Mouse (Mus musculus) cerebellum, postnatal 25 days (tissue): ENCODE data around the gene Rfc2.

Source experiments
- DNase-seq, 2 experiments: peaks; one replicate each; pipeline ENCODE4 v3.0.0; 2021; ENCODE audit warnings: mixed read lengths in 2 of 2

Gene Rfc2

GRCm38 (mm10) chr5:134581146-134581545 lies at the start of gene Rfc2:
Gene Rfc2 (plus strand): TSS chr5:134581366.
- no peak for DNase-seq

- peak; percentile 37 to 63 for DNase-seq
Measured at GRCm38 (mm10) chr5:134531585-134531984, 49.6 kb upstream of the Rfc2 start.

- DNase-seq = no peak
Measured at GRCm38 (mm10) chr5:134532417-134532816, 48.7 kb upstream of the Rfc2 start.

GRCm38 (mm10) chr5:134536036-134536435 lies 45.1 kb upstream of the Rfc2 start:
- DNase-seq = no peak

GRCm38 (mm10) chr5:134539891-134540290 lies 41.3 kb upstream of the Rfc2 start:
- peak in 1 of 2 experiments; percentile 51 for DNase-seq

- DNase-seq = no peak
Measured at GRCm38 (mm10) chr5:134540881-134541280, 40.3 kb upstream of the Rfc2 start.

GRCm38 (mm10) chr5:134541640-134542039 lies 39.5 kb upstream of the Rfc2 start:
- DNase-seq = no peak

GRCm38 (mm10) chr5:134544516-134545241 lies 36.5 kb upstream of the Rfc2 start:
- peak; percentile 54 to 62 for DNase-seq

- no peak for DNase-seq
Measured at GRCm38 (mm10) chr5:134545242-134545629, 35.9 kb upstream of the Rfc2 start.

GRCm38 (mm10) chr5:134546790-134547189 lies 34.4 kb upstream of the Rfc2 start:
- DNase-seq = peak; percentile 36 to 61

- no peak for DNase-seq
Measured at GRCm38 (mm10) chr5:134548306-134548705, 32.9 kb upstream of the Rfc2 start.

- DNase-seq = no peak
Measured at GRCm38 (mm10) chr5:134549640-134550168, 31.5 kb upstream of the Rfc2 start.

GRCm38 (mm10) chr5:134550836-134551232 lies 30.3 kb upstream of the Rfc2 start:
- DNase-seq = peak in 1 of 2 experiments; percentile 42

- peak; percentile 57 to 60 for DNase-seq
Measured at GRCm38 (mm10) chr5:134551233-134552109, 29.7 kb upstream of the Rfc2 start.

- DNase-seq = peak; percentile 100
Measured at GRCm38 (mm10) chr5:134552110-134552972, 28.8 kb upstream of the Rfc2 start, which contains the start of gene Clip2. Gene Clip2 (minus strand): TSS chr5:134552434.

GRCm38 (mm10) chr5:134553951-134554546 lies 27.1 kb upstream of the Rfc2 start:
- no peak for DNase-seq

- peak; percentile 37 to 61 for DNase-seq
Measured at GRCm38 (mm10) chr5:134555463-134556164, 25.6 kb upstream of the Rfc2 start.

- no peak for DNase-seq
Measured at GRCm38 (mm10) chr5:134560071-134560449, 21.1 kb upstream of the Rfc2 start, which contains the start of gene Syna. Gene Syna (minus strand): TSS chr5:134560171.

- no peak for DNase-seq
Measured at GRCm38 (mm10) chr5:134560450-134561171, 20.6 kb upstream of the Rfc2 start.

- no peak for DNase-seq
Measured at GRCm38 (mm10) chr5:134564272-134564671, 16.9 kb upstream of the Rfc2 start.

- DNase-seq = no peak
Measured at GRCm38 (mm10) chr5:134565696-134566095, 15.5 kb upstream of the Rfc2 start.
